Comparison of ENCODE assay signal across 8 mouse cellular contexts in the genomic region with DNA sequence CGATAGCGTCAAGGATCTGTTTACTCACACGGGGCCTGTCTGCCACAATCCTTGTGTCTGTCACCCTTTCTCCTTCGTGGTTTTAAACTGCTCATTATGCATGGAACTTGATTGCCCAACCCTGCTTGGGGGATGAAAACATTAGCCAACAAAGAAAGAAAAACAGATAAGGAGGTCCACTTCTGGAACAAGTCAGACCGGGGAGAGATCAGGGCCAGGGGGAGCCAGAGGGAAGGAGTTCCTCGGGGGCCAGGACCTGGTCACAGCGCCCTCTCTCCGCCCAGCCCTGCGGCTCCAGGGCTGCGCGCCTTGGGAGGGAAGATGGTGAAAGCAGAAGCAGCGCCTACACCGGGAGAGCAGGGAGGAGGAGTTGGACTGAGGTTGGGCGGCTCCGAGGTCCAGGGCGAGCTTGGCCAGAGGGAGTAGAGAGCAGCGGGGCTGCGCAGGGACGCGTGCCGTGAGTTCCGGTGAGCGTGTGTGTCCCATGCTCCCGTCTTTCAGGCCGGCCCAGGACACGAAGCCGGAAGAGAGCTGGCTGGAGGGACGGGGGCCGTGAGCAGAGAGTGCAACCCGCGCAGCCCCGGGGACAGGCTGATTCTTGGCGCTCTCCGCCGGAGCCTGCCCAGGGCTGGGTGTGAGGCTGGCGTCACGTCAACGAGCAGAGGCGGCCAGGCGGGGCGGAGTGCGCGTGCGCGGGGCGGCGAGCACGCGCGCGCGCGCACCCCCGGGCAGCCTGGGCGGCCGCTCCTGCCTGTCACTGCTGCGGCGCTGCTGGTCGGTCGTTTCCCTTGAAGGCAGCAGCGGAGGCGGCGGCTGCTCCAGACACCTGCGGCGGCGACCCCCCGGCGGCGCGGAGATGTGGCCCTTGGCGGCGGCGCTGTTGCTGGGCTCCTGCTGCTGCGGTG. TPM values are rescaled to one million over a fixed set of nuclear protein-coding genes. Genes with fewer than 3 reads are reported as not detected.
A peak's percentile ranks its signal among the peaks of the same experiment; 100 is the strongest.
DNase-seq lines count a peak whose midpoint lies in the region; ATAC-seq and TF ChIP-seq lines count a peak whose summit lies in the region.

No protein-coding gene starts in this region.

- H3K4me2 ChIP-seq in forebrain, embryonic 12.5 days: peak overlapping the region; percentile 68
- peak overlapping the region; percentile 70 for H3K4me2 ChIP-seq in heart, postnatal 0 days (ENCODE audit: low read depth, low read length)
- H3K4me2 ChIP-seq in liver, embryonic 16.5 days (ENCODE audit: low read depth, low read length): peak overlapping the region; percentile 66
- H3K4me2 ChIP-seq in neural tube, embryonic 13.5 days: peak overlapping the region; percentile 72

- peak overlapping the region; percentile 93 for H3K9ac ChIP-seq in forebrain, embryonic 12.5 days
- H3K9ac ChIP-seq in heart, postnatal 0 days (replicated peaks; ENCODE audit: low read depth, low read length): peak overlapping the region; percentile 82
- H3K9ac ChIP-seq in liver, embryonic 16.5 days (ENCODE audit: low read depth, low read length): peak overlapping the region; percentile 100
- H3K9ac ChIP-seq in neural tube, embryonic 13.5 days: peak overlapping the region; percentile 98

- H3K27ac ChIP-seq in forebrain, embryonic 12.5 days: peak overlapping the region; percentile 98
- peak overlapping the region; percentile 97 for H3K27ac ChIP-seq in heart, postnatal 0 days (ENCODE audit: low read depth)
- peak overlapping the region; percentile 100 for H3K27ac ChIP-seq in liver, embryonic 16.5 days (ENCODE audit: low read length)
- peak overlapping the region; percentile 98 for H3K27ac ChIP-seq in neural tube, embryonic 13.5 days (replicated peaks)
- peak overlapping the region; percentile 87 for H3K27ac ChIP-seq in testis, adult 2 months (ENCODE audit: control insufficient read depth, insufficient read depth, low read depth, low read length)

- H3K4me3 ChIP-seq in forebrain, embryonic 12.5 days (replicated peaks): peak overlapping the region; percentile 89
- peak overlapping the region; percentile 88 for H3K4me3 ChIP-seq in heart, postnatal 0 days (ENCODE audit: low read depth, low read length)
- H3K4me3 ChIP-seq in liver, embryonic 16.5 days (ENCODE audit: low read depth, low read length): peak overlapping the region; percentile 94
- peak overlapping the region; percentile 92 for H3K4me3 ChIP-seq in neural tube, embryonic 13.5 days
- peak overlapping the region; percentile 94 for H3K4me3 ChIP-seq in testis, adult 2 months (ENCODE audit: control insufficient read depth, low read depth, low read length)

- peak; percentile 95 for ATAC-seq in forebrain, embryonic 12.5 days (ENCODE audit: low FRiP score)
- ATAC-seq in heart, postnatal 0 days (ENCODE audit: insufficient read depth, low read depth): peak; percentile 94
- peak; percentile 88 for ATAC-seq in liver, embryonic 16.5 days (ENCODE audit: low read depth)
- ATAC-seq in neural tube, embryonic 13.5 days (ENCODE audit: low read depth): peak; percentile 97

- H3K9me3 ChIP-seq in forebrain, embryonic 12.5 days: no peaks in the 10 kb centered on the region
- no peaks in the 10 kb centered on the region for H3K9me3 ChIP-seq in heart, postnatal 0 days (replicated peaks; ENCODE audit: control insufficient read depth, low read length)
- H3K9me3 ChIP-seq in liver, embryonic 16.5 days (replicated peaks; ENCODE audit: control insufficient read depth, low read length): no peaks in the 10 kb centered on the region
- H3K9me3 ChIP-seq in neural tube, embryonic 13.5 days: no peaks in the 10 kb centered on the region

- no peaks in the 10 kb centered on the region for H3K36me3 ChIP-seq in forebrain, embryonic 12.5 days (replicated peaks)
- H3K36me3 ChIP-seq in heart, postnatal 0 days (replicated peaks; ENCODE audit: control insufficient read depth, insufficient read depth, low read length): no peaks in the 10 kb centered on the region
- H3K36me3 ChIP-seq in liver, embryonic 16.5 days (ENCODE audit: control insufficient read depth, insufficient read depth): peaks cover 10% of the 10 kb centered on the region
- no peaks in the 10 kb centered on the region for H3K36me3 ChIP-seq in neural tube, embryonic 13.5 days
- H3K36me3 ChIP-seq in testis, adult 2 months (ENCODE audit: control insufficient read depth, insufficient read depth, low read length): no peaks in the 10 kb centered on the region

- H3K27me3 ChIP-seq in forebrain, embryonic 12.5 days: no peaks in the 10 kb centered on the region
- H3K27me3 ChIP-seq in heart, postnatal 0 days (ENCODE audit: control insufficient read depth, insufficient read depth, low read length): no peaks in the 10 kb centered on the region
- no peaks in the 10 kb centered on the region for H3K27me3 ChIP-seq in liver, embryonic 16.5 days (ENCODE audit: control insufficient read depth, insufficient read depth, low read depth, low read length)
- H3K27me3 ChIP-seq in neural tube, embryonic 13.5 days: no peaks in the 10 kb centered on the region
- H3K27me3 ChIP-seq in testis, adult 2 months (ENCODE audit: control insufficient read depth, insufficient read depth, low read length): no peaks in the 10 kb centered on the region

- TF ChIP-seq CTCF in heart, postnatal 0 days (IDR thresholded peaks at IDR 0.05; ENCODE audit: low read depth): peak; percentile 51
- TF ChIP-seq CTCF in testis, adult 2 months (IDR thresholded peaks at IDR 0.05; ENCODE audit: control insufficient read depth, insufficient read depth, insufficient replicate concordance, low read depth, low read length): no peak

- no peak for TF ChIP-seq EP300 in heart, postnatal 0 days (IDR thresholded peaks at IDR 0.05; ENCODE audit: low read depth)

- peak; percentile 81 to 86 for DNase-seq in CD8-positive naive resting alpha-beta T cell, adult 2 months (ENCODE audit: low read depth in 2 of 2, low spot score in 2 of 2)
- peak; percentile 79 for DNase-seq in c-Kit-positive CD71-positive TER-119-positive erythroid progenitor cells, embryonic 14.5 days (ENCODE audit: low spot score)
- peak; percentile 93 for DNase-seq in heart, postnatal 0 days (ENCODE audit: low spot score)
- DNase-seq in kidney, postnatal 4 days: peak; percentile 90 to 94

- WGBS in forebrain, embryonic 12.5 days: 1% methylated on average over 51 of the region's 74 CpGs
- WGBS in heart, postnatal 0 days: under 1% methylated on average over 49 of the region's 74 CpGs
- under 1% methylated on average over 62 of the region's 74 CpGs for WGBS in liver, embryonic 16.5 days (ENCODE audit: insufficient replicate concordance)
- under 1% methylated on average over 74 of the region's 74 CpGs for WGBS in neural tube, embryonic 13.5 days

- peaks cover 22% of the 10 kb centered on the region for H3K4me1 ChIP-seq in forebrain, embryonic 12.5 days
- H3K4me1 ChIP-seq in heart, postnatal 0 days (ENCODE audit: control insufficient read depth, insufficient read depth): peaks cover 29% of the 10 kb centered on the region
- peaks cover 30% of the 10 kb centered on the region for H3K4me1 ChIP-seq in liver, embryonic 16.5 days (ENCODE audit: control insufficient read depth, low read depth, low read length)
- H3K4me1 ChIP-seq in neural tube, embryonic 13.5 days (replicated peaks): peaks cover 34% of the 10 kb centered on the region
- peaks cover 5% of the 10 kb centered on the region for H3K4me1 ChIP-seq in testis, adult 2 months (ENCODE audit: control insufficient read depth, insufficient read depth, low read length)

- TF ChIP-seq POLR2A in testis, adult 2 months (IDR thresholded peaks at IDR 0.05; ENCODE audit: control insufficient read depth, low read depth, low read length): peak; percentile 78

RNA-seq across cellular contexts. Expression of a gene that starts 54.9 kb away (rescaled TPM):
- polyA plus RNA-seq in forebrain, embryonic 12.5 days (2016; fragmentation: Nextera tagmentation; extraction: Ambion mirVana): 61.0 and 61.4 TPM in 2 replicates
- total RNA-seq in heart, postnatal 0 days (2014; rRNA removed; ENCODE audit: low replicate concordance): 32.9 and 50.7 TPM in 2 replicates
- 77.8 and 82.0 TPM in 2 replicates for polyA plus RNA-seq in heart, postnatal 0 days (2015; fragmentation: Nextera tagmentation; extraction: Ambion mirVana)
- 286 and 291 TPM in 2 replicates for polyA plus RNA-seq in liver, embryonic 16.5 days (2015; fragmentation: Nextera tagmentation; extraction: Ambion mirVana)
- 103 and 106 TPM in 2 replicates for polyA plus RNA-seq in neural tube, embryonic 13.5 days (2015; fragmentation: Nextera tagmentation; extraction: Ambion mirVana)
- polyA plus RNA-seq in testis, adult 2 months (2012; rRNA removed): 5.7 and 8.1 TPM in 2 replicates

Comparison
In these comparisons a context has a peak if more than half of its experiments do, and no peak if none do; other contexts are left out.
1. Peak in every context shown above with its lines: DNase-seq, ATAC-seq, H3K4me3 ChIP-seq and H3K27ac ChIP-seq.